Mouse (Mus musculus) heart, embryonic 14.5 days (tissue): Measurements from ENCODE around the gene Tspan15. TPM values are rescaled to one million over a fixed set of nuclear protein-coding genes. Genes with fewer than 3 reads are reported as not detected.

Experiments used
- ATAC-seq: fragments of 200-750 bp; cut with Nextera tagmentation; 2 replicates; pipeline ENCODE4 v1.8.0; 2017; ENCODE audit warnings: low read depth, moderate TSS enrichment; ENCODE audit not compliant: insufficient number of reproducible peaks, insufficient read depth, low FRiP score
- H3K27ac ChIP-seq, 2 experiments: fragments of 200-500 bp in 1 of 2; fragments of 300-500 bp in 1 of 2; sonication (generic) in 1 of 2; replicated peaks in 1 of 2; 2 replicates each; pipeline ENCODE4 v1.5.1; 2012 to 2014; ENCODE audit warnings: low read depth in 2 of 2, low read length in 2 of 2, control low read depth in 1 of 2, mild to moderate bottlenecking in 1 of 2, mixed read lengths in 1 of 2; ENCODE audit not compliant: control insufficient read depth in 1 of 2, insufficient read depth in 1 of 2
- H3K27me3 ChIP-seq: fragments of 300-500 bp; sonication (generic); 2 replicates; pipeline ENCODE4 v1.6.1; 2014; ENCODE audit warnings: mild to moderate bottlenecking, low read length, control low read depth; ENCODE audit not compliant: control insufficient read depth, insufficient read depth
- H3K36me3 ChIP-seq: fragments of 300-500 bp; sonication (generic); 2 replicates; pipeline ENCODE4 v1.6.1; 2014; ENCODE audit warnings: mild to moderate bottlenecking, control low read depth, low read length, mixed read lengths; ENCODE audit not compliant: control insufficient read depth, insufficient read depth
- H3K4me1 ChIP-seq, 2 experiments: fragments of 200-500 bp in 1 of 2; fragments of 300-500 bp in 1 of 2; sonication (generic) in 1 of 2; 2 replicates each; pipeline ENCODE4 v1.6.1; 2012 to 2014; ENCODE audit warnings: low read length in 2 of 2, control low read depth in 1 of 2, mixed read lengths in 1 of 2; ENCODE audit not compliant: control insufficient read depth in 2 of 2, insufficient read depth in 2 of 2
- H3K4me2 ChIP-seq: fragments of 300-500 bp; sonication (generic); 2 replicates; pipeline ENCODE4 v1.6.1; 2014; ENCODE audit warnings: mild to moderate bottlenecking, low read length
- H3K4me3 ChIP-seq, 2 experiments: fragments of 200-500 bp in 1 of 2; fragments of 300-500 bp in 1 of 2; sonication (generic) in 1 of 2; 2 replicates each; pipeline ENCODE4 v1.5.1; 2012 to 2014; ENCODE audit warnings: low read length in 2 of 2, mild to moderate bottlenecking in 2 of 2, control low read depth in 1 of 2, low read depth in 1 of 2, moderate library complexity in 1 of 2; ENCODE audit not compliant: control insufficient read depth in 1 of 2, insufficient read depth in 1 of 2
- H3K9ac ChIP-seq: fragments of 300-500 bp; sonication (generic); 2 replicates; pipeline ENCODE4 v1.6.1; 2014; ENCODE audit warnings: mild to moderate bottlenecking, low read length
- H3K9me3 ChIP-seq: fragments of 300-500 bp; sonication (generic); 2 replicates; pipeline ENCODE4 v1.6.1; 2016; ENCODE audit warnings: low read length, control low read depth; ENCODE audit not compliant: control insufficient read depth
- WGBS: fragments of 180-500 bp; shearing (Covaris S2); extraction: QIAGEN DNeasy Blood & Tissue Kit; methylation state at CpG from one replicate; pipeline ENCODE4 v1.1.7; 2014; 5-methylcytosine and 5-hydroxymethylcytosine counted together
- polyA plus RNA-seq: library from polyadenylated mRNA; unstranded; fragments of >200 nt; fragmentation: Nextera tagmentation; extraction: Ambion mirVana; gene quantifications from 2 replicates; pipeline ENCODE4 v1.2.1, GENCODE M21; 2014

Tspan15 gene
- 4.8 and 5.1 TPM in 2 replicates for polyA plus RNA-seq

GRCm38 (mm10) chr10:62230708-62231394 lies at the start of gene Tspan15:
Gene Tspan15 (minus strand): TSS chr10:62231251.
- WGBS: under 1% methylated on average over 59 of the region's 59 CpGs
- peak within 1 kb of the TSS; percentile 60 for H3K4me3 ChIP-seq
- H3K9ac ChIP-seq: peak within 1 kb of the TSS; percentile 70
- no peak within 1 kb of the TSS for H3K27ac ChIP-seq
- no peaks in the 10 kb centered on the region for H3K9me3 ChIP-seq
- ATAC-seq: peak; percentile 96
- no peaks in the 10 kb centered on the region for H3K36me3 ChIP-seq
- H3K4me1 ChIP-seq: peaks cover 4 to 5% of the 10 kb centered on the region in 2 experiments; a peak in 2 of 4 replicates
- peak within 1 kb of the TSS; percentile 99 for H3K4me2 ChIP-seq
- H3K27me3 ChIP-seq: no peaks in the 10 kb centered on the region

DNA sequence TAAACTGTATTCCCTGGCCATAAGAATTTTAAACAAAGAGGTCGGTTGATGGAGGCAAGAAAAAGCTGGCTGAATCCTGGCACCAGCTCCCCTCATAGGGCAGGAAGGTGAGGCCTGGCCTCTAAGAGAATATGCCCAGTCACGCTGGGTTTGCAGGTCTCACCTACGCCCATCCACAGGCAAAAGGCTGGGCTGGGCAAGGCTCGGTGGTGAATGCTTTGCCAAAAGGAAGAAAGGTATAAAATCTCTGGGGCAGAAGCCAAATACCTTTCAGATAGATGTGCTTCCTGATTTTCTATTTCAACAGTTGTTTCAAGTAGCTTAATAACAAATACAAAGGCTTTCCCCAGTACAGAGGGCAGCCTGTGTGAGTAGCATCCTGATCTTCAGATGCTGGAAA lies 48.6 kb upstream of the Tspan15 start:
- no peak overlapping the region for H3K27ac ChIP-seq
- no peak for ATAC-seq
- no peaks in the 10 kb centered on the region for H3K27me3 ChIP-seq
- peaks cover 92% of the 10 kb centered on the region for H3K36me3 ChIP-seq
- H3K4me3 ChIP-seq: no peak overlapping the region
- H3K9me3 ChIP-seq: no peaks in the 10 kb centered on the region
- WGBS: 88% methylated on average over 4 of the region's 4 CpGs
- no peak overlapping the region for H3K9ac ChIP-seq
- H3K4me1 ChIP-seq: no peaks in the 10 kb centered on the region
- no peak overlapping the region for H3K4me2 ChIP-seq

DNA sequence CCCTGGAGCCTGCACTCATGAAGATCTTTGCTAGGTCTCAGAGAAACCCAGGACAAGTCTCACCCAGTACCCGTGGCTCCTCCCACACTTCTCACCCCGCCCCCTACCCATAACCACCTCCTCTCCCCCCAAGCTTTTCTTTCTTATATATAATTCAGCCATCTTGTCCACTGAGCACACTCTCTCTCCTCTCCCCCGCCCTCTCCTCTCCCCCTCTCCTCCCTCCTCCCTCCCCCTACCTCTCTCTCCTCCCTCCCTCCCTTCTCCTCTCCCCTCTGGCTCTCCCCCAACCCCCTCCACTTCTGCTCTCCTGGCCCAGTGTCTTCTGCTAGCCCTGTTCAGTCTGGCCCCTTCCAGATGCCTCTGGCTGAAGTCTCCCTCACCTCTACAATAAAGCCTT lies 48.0 kb upstream of the Tspan15 start:
- no peak overlapping the region for H3K27ac ChIP-seq
- H3K36me3 ChIP-seq: peaks cover 92% of the 10 kb centered on the region
- WGBS: 67% methylated on average over 3 of the region's 3 CpGs
- 0 out of 2 replicates have a peak, but pooled peaks have one; percentile 13 for ATAC-seq
- no peak overlapping the region for H3K4me2 ChIP-seq
- H3K9ac ChIP-seq: no peak overlapping the region
- no peak overlapping the region for H3K4me3 ChIP-seq
- no peaks in the 10 kb centered on the region for H3K9me3 ChIP-seq
- no peaks in the 10 kb centered on the region for H3K4me1 ChIP-seq
- no peaks in the 10 kb centered on the region for H3K27me3 ChIP-seq

DNA sequence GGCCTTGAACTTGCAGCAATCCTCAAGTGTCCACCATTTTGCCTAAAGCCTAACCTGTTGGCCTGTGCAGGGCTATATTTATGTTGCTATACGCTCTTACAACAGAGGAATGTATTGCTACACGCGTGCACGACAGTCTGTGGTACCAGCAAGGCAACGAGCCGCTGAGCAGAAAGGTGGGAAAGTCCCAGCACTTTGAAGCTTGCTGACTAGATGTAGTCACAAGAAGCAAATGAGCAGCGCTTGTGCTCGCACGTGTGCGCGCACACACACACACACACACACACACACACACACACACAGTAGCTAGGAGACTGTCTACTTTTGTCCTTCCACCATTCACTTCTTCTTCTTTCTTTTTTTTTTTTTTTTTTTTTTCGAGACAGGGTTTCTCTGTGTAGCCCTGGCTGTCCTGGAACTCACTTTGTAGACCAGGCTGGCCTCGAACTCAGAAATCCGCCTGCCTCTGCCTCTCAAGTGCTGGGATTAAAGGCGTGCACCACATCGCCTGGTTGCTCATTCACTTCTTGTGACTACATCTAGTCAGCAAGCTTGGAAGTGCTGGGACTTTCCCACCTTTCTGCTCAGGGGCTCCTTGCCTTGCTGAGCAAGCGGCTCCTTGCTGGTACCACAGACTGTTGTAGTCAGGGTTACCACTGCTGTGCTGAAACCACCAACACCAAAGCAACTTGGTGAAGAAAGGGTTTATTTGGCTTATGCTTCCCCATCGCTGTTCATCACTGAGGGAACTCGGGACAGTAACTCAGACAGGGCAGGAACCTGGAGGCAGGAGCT lies 46.6 kb upstream of the Tspan15 start:
- H3K27me3 ChIP-seq: no peaks in the 10 kb centered on the region
- H3K9ac ChIP-seq: no peak overlapping the region
- ATAC-seq: no peak
- H3K27ac ChIP-seq: no peak overlapping the region
- H3K4me1 ChIP-seq: no peaks in the 10 kb centered on the region
- peaks cover 92% of the 10 kb centered on the region for H3K36me3 ChIP-seq
- H3K4me3 ChIP-seq: no peak overlapping the region
- WGBS: 92% methylated on average over 17 of the region's 19 CpGs
- no peaks in the 10 kb centered on the region for H3K9me3 ChIP-seq
- no peak overlapping the region for H3K4me2 ChIP-seq

- peaks cover 92% of the 10 kb centered on the region for H3K36me3 ChIP-seq
- H3K4me3 ChIP-seq: no peak overlapping the region
- no peaks in the 10 kb centered on the region for H3K9me3 ChIP-seq
- H3K4me1 ChIP-seq: no peaks in the 10 kb centered on the region
- no peak overlapping the region for H3K4me2 ChIP-seq
- H3K9ac ChIP-seq: no peak overlapping the region
- WGBS: 39% methylated on average over 4 of the region's 4 CpGs
- ATAC-seq: no peak
- H3K27ac ChIP-seq: no peak overlapping the region
- H3K27me3 ChIP-seq: no peaks in the 10 kb centered on the region
Measured at GRCm38 (mm10) chr10:62275235-62275634, 44.2 kb upstream of the Tspan15 start.

DNA sequence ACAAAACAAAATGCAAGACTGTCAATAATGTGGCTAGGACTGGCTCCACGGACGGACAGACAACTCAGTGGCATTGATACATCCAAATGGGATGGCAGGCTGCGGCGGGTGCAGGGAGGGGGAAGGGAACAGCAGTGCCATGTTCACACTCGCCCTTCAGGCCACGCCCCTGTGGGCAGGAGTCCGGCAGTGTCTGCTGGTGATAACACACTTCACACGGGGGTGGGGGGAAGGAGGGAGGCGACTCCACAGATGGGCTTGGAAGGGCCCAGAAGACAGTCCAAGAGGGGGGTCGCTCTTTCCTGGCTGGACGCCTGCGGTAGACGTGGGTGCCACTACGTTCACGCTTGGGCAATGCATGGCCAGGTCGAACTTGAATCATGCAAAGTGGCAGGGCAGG lies 38.2 kb upstream of the Tspan15 start:
- H3K4me2 ChIP-seq: no peak overlapping the region
- no peaks in the 10 kb centered on the region for H3K9me3 ChIP-seq
- no peaks in the 10 kb centered on the region; a peak in 1 of 4 replicates for H3K4me1 ChIP-seq
- ATAC-seq: no peak
- H3K27me3 ChIP-seq: no peaks in the 10 kb centered on the region
- no peak overlapping the region for H3K4me3 ChIP-seq
- WGBS: 60% methylated on average over 16 of the region's 16 CpGs
- H3K36me3 ChIP-seq: peaks cover 73% of the 10 kb centered on the region
- no peak overlapping the region for H3K27ac ChIP-seq
- H3K9ac ChIP-seq: no peak overlapping the region

DNA sequence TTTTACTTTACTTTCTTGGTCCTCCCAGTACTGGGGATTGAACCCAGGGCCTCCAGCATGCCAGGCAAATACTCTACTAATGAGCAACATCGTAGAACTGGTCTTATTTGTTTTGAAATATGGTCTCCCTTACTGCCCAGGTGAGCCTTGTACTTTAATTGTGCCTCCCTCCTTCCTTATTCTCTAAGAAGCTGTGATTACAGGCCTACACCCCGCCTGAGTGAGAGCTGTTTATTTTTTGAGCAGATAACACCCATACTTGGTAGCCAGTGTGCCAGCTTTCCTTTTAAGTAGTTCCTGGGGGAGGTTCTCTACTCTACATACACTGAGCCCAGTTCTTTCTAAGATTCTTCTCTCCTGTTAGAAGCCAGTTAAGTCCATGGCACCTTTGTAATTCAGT lies 33.2 kb upstream of the Tspan15 start:
- H3K36me3 ChIP-seq: peaks cover 23% of the 10 kb centered on the region
- H3K4me3 ChIP-seq: no peak overlapping the region
- WGBS: 47% methylated on average over 2 of the region's 2 CpGs

More for the DNA sequence above, 33.2 kb upstream of the Tspan15 start:
- ATAC-seq: no peak
- no peaks in the 10 kb centered on the region; a peak in 1 of 4 replicates for H3K4me1 ChIP-seq
- H3K27me3 ChIP-seq: no peaks in the 10 kb centered on the region
- H3K27ac ChIP-seq: no peak overlapping the region
- H3K4me2 ChIP-seq: no peak overlapping the region
- no peak overlapping the region for H3K9ac ChIP-seq
- no peaks in the 10 kb centered on the region for H3K9me3 ChIP-seq
